ENCODE assay signal across 11 mouse cellular contexts in genomic region chr6:127925915-127926314, GRCm38 (mm10). TPM values are rescaled to one million over a fixed set of nuclear protein-coding genes. Genes with fewer than 3 reads are reported as not detected.
DNase-seq lines count a peak whose midpoint lies in the region; ATAC-seq and TF ChIP-seq lines count a peak whose summit lies in the region.
"Had no signal": no experiment of that assay in that cellular context is flagged by ENCODE, and none has a peak within 500 bp of the region (broad histone marks: within the 10 kb centered on the region; RNA-seq: fewer than 3 reads in every experiment).

No protein-coding gene starts in this region.

- no peaks in the 10 kb centered on the region for H3K9me3 ChIP-seq in kidney, embryonic 14.5 days (ENCODE audit: control insufficient read depth, low read length)
- H3K9me3 ChIP-seq: liver, embryonic 13.5 days had no signal

- H3K27ac ChIP-seq in kidney, embryonic 14.5 days (ENCODE audit: low read depth, low read length) = no peak overlapping the region
- H3K27ac ChIP-seq in kidney, adult 2 months (ENCODE audit: insufficient read depth, low read depth, low read length) = no peak overlapping the region
- H3K27ac ChIP-seq: liver, embryonic 13.5 days had no signal

- no peaks in the 10 kb centered on the region for H3K36me3 ChIP-seq in kidney, embryonic 14.5 days (ENCODE audit: control insufficient read depth, insufficient read depth, low read length)
- H3K36me3 ChIP-seq in kidney, adult 2 months (ENCODE audit: control insufficient read depth, insufficient read depth, low read length) = no peaks in the 10 kb centered on the region
- H3K36me3 ChIP-seq: liver, embryonic 13.5 days had no signal

- H3K4me3 ChIP-seq in kidney, embryonic 14.5 days (ENCODE audit: low read length) = no peak overlapping the region
- H3K4me3 ChIP-seq in kidney, adult 2 months (ENCODE audit: insufficient read depth, low read depth, low read length) = no peak overlapping the region
- H3K4me3 ChIP-seq: liver, embryonic 13.5 days; myocyte had no signal

- peak; percentile 36; the same call in 1 of the 2 replicates for ATAC-seq in kidney, embryonic 14.5 days (ENCODE audit: low FRiP score, low TSS enrichment)

- TF ChIP-seq CTCF in kidney, adult 2 months (conservative IDR thresholded peaks at IDR 0.05; ENCODE audit: insufficient read depth, insufficient read length, low read depth, low read length) = no peak

- no peak for TF ChIP-seq POLR2A in kidney, adult 2 months (IDR thresholded peaks at IDR 0.05; ENCODE audit: low read depth, low read length)

- H3K9ac ChIP-seq in kidney, embryonic 14.5 days (ENCODE audit: low read depth, low read length) = no peak overlapping the region
- H3K9ac ChIP-seq: liver, embryonic 13.5 days had no signal

- H3K27me3 ChIP-seq in kidney, embryonic 14.5 days (ENCODE audit: control insufficient read depth, insufficient read depth, low read length) = no peaks in the 10 kb centered on the region
- H3K27me3 ChIP-seq in kidney, adult 2 months (replicated peaks; ENCODE audit: control insufficient read depth, insufficient read depth, low read length) = no peaks in the 10 kb centered on the region

- no peak overlapping the region for H3K4me2 ChIP-seq in kidney, embryonic 14.5 days (replicated peaks; ENCODE audit: low read depth, low read length)
- H3K4me2 ChIP-seq: liver, embryonic 13.5 days had no signal

- WGBS in kidney, embryonic 14.5 days = 51% methylated on average over 9 of the region's 9 CpGs
- WGBS in kidney, adult 2 months = 50% methylated on average over 9 of the region's 9 CpGs

- H3K4me1 ChIP-seq in kidney, embryonic 14.5 days (ENCODE audit: control insufficient read depth, insufficient read depth, low read length) = peaks cover 15% of the 10 kb centered on the region
- no peaks in the 10 kb centered on the region for H3K4me1 ChIP-seq in kidney, adult 2 months (ENCODE audit: control insufficient read depth, insufficient read depth, low read length)
- H3K4me1 ChIP-seq: liver, embryonic 13.5 days had no signal

- DNase-seq in kidney, adult 2 months = no peak
- peak; percentile 54 to 62 for DNase-seq in frontal cortex, postnatal 10 days (ENCODE audit: low spot score in 2 of 2)
- peak; percentile 73 to 84 for DNase-seq in layer of hippocampus, postnatal 36 days
- DNase-seq in right cerebral cortex, postnatal 10 days (ENCODE audit: low spot score in 2 of 2) = peak; percentile 78 to 88
- DNase-seq in urinary bladder, postnatal 14 days (ENCODE audit: low spot score) = no peak
- DNase-seq in adrenal gland, adult 18-20 months (ENCODE audit: low spot score in 2 of 2) = no peak
- DNase-seq in Muller cell, postnatal 12 days (ENCODE audit: inconsistent ontology term) = no peak
- DNase-seq: heart, postnatal 4 days; liver, embryonic 13.5 days had no signal

RNA-seq across cellular contexts. Expression of gene Tspan11, which starts 38.5 kb away (rescaled TPM):
- polyA plus RNA-seq in kidney, embryonic 14.5 days (2014; fragmentation: Nextera tagmentation; extraction: Ambion mirVana) = 5.0 and 5.8 TPM in 2 replicates
- 0.78 and 1.2 TPM in 2 replicates for polyA plus RNA-seq in kidney, adult 2 months (2012; rRNA removed)
- total RNA-seq in layer of hippocampus, postnatal 36 days (2021) = 1 to 10 TPM; 1.3 to 2.4 TPM
- 10 to 100 TPM in 1 of 2 experiments, 1 to 10 TPM in 1; 5.1 to 23.4 TPM for total RNA-seq in adrenal gland, adult 18-20 months (2021)

Comparison
In these comparisons a context has a peak if more than half of its experiments do, and no peak if none do; other contexts are left out.
1. DNase-seq: peak in frontal cortex, postnatal 10 days (2 of 2), layer of hippocampus, postnatal 36 days (2 of 2) and right cerebral cortex, postnatal 10 days (2 of 2); none in kidney, adult 2 months (single experiment), urinary bladder, postnatal 14 days (single experiment), adrenal gland, adult 18-20 months (0 of 2) and Muller cell, postnatal 12 days (single experiment).